Mouse (Mus musculus) MEL-GATA-1-ER (cell line): ENCODE measurements around the gene Osgep.
"Not testable (repeated sequence)": the region's sequence is repeated elsewhere in the genome, so short reads cannot be mapped to it uniquely, and the experiment has no call there.

Experiments
- DNase-seq: peaks from one replicate; pipeline ENCODE4 v3.0.0-alpha.2; 2012; ENCODE audit warnings: low read depth; ENCODE audit errors: extremely low read depth

Gene Osgep

GRCm38 (mm10) chr14:50891621-50892020, 33.1 kb downstream of the Osgep start:
- no peak for DNase-seq

- DNase-seq: no peak
These were observed 48.3 kb downstream of the Osgep start for GRCm38 (mm10) chr14:50876236-50876950.

GRCm38 (mm10) chr14:50875591-50876230, 49.0 kb downstream of the Osgep start:
- no peak for DNase-seq

- DNase-seq: no peak
These were observed 49.5 kb downstream of the Osgep start for GRCm38 (mm10) chr14:50875175-50875574.

GRCm38 (mm10) chr14:50871284-50871683, 53.4 kb downstream of the Osgep start:
- no peak for DNase-seq

GRCm38 (mm10) chr14:50870805-50871143, 53.9 kb downstream of the Osgep start:
- no peak for DNase-seq

GRCm38 (mm10) chr14:50869889-50870804, 54.5 kb downstream of the Osgep start, which contains the start of gene Tep1:
Gene Tep1 (minus strand): TSS chr14:50870560.
- DNase-seq: peak; percentile 70

GRCm38 (mm10) chr14:50868656-50869055, 56.0 kb downstream of the Osgep start:
- DNase-seq: no peak

- DNase-seq: no peak
These were observed 56.5 kb downstream of the Osgep start for GRCm38 (mm10) chr14:50868211-50868610.

GRCm38 (mm10) chr14:50866966-50867365, 57.7 kb downstream of the Osgep start:
- no peak for DNase-seq

- not testable (repeated sequence) for DNase-seq
These were observed 59.7 kb downstream of the Osgep start for GRCm38 (mm10) chr14:50865005-50865404.

- no peak for DNase-seq
These were observed 62.1 kb downstream of the Osgep start for GRCm38 (mm10) chr14:50862641-50863040.
